Mouse (Mus musculus) megakaryocyte, embryonic 14.5 days (primary cell): ENCODE results near the gene Ifnar2. TPM values are rescaled to one million over a fixed set of nuclear protein-coding genes. Genes with fewer than 3 reads are reported as not detected.
"Not testable (repeated sequence)": the region's sequence is repeated elsewhere in the genome, so short reads cannot be mapped to it uniquely, and the experiment has no call there.

Experiments
- H3K27me3 ChIP-seq: replicated peaks from 2 replicates; pipeline ENCODE3; 2012; ENCODE audit warnings: inconsistent platforms
- H3K36me3 ChIP-seq: replicated peaks from 2 replicates; pipeline ENCODE3; 2012; ENCODE audit warnings: low read length, inconsistent platforms, mixed read lengths
- H3K4me1 ChIP-seq: 2 replicates; pipeline ENCODE4 v1.6.1; 2012; ENCODE audit warnings: inconsistent platforms
- H3K4me3 ChIP-seq: replicated peaks from 2 replicates; pipeline ENCODE3; 2012; ENCODE audit warnings: moderate library complexity, mild to moderate bottlenecking, inconsistent platforms
- H3K9me3 ChIP-seq: 2 replicates; pipeline ENCODE4 v1.6.1; 2012; ENCODE audit warnings: inconsistent platforms
- FLI1 ChIP-seq: IDR thresholded peaks from 2 replicates; pipeline ENCODE4 v1.6.1; 2012; ENCODE audit warnings: low read length, inconsistent platforms, mixed read lengths
- GATA1 ChIP-seq: IDR thresholded peaks from 3 replicates; pipeline ENCODE4 v1.6.1; 2012; ENCODE audit warnings: mixed read lengths, low read length, inconsistent platforms, borderline replicate concordance
- polyA plus RNA-seq: library from polyadenylated mRNA; stranded (reverse); fragments of >175 nt; gene quantifications from 2 replicates; pipeline ENCODE4 v1.2.3, GENCODE M21; 2012; ENCODE audit warnings: low replicate concordance; ENCODE audit not compliant: insufficient read depth

The Ifnar2 gene
- polyA plus RNA-seq, 1 experiment: 47.7 TPM

DNA sequence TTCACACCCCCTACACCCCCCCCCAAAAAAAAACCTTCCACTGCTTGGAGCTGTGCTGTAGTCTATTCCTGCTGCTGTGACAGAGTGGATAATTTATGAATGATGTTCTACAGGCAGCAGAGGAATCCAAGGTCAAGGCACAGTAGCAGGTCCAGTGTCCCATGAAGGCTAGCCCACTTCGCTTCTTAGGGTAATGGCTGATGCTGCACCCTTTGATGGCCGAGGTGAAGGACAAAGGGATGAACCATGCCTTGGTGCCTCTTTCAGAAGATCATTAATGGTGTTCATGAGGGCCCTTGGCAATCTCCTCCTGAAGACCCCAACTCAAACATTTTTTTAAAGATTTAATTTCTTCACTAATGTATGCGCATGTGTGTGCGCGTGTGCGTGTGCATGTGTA is 43.8 kb downstream of the Ifnar2 start:
- H3K4me3 ChIP-seq: peak overlapping the region; percentile 72
- no peaks in the 10 kb centered on the region for H3K27me3 ChIP-seq
- H3K36me3 ChIP-seq: peaks cover 90% of the 10 kb centered on the region
- TF ChIP-seq FLI1 (no peak), GATA1 (no peak)
- peaks cover 64% of the 10 kb centered on the region for H3K4me1 ChIP-seq
- H3K9me3 ChIP-seq: no peaks in the 10 kb centered on the region

DNA sequence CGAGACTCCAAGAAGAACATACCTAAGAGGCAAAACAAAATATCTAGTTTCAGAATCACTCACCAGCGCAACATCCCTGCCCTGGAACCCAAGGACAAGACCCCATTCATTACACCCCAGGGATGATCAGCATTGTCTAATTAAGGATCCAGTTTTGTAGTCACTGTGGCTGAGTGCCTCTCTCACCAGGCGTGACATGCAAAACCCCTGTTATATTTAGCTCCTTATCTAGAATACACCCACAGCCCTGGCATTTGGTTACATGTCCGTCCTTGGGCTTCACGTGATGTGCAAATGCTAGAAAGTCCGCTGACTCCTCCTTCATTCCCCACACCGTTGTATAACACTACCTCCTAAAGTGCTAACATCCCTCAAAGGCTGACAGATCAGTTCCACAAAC is 44.4 kb downstream of the Ifnar2 start:
- Histone ChIP-seq H3K4me1 (peaks cover 61% of the 10 kb centered on the region), H3K36me3 (peaks cover 90% of the 10 kb centered on the region), H3K27me3 (no peaks in the 10 kb centered on the region), H3K9me3 (no peaks in the 10 kb centered on the region), H3K4me3 (peak overlapping the region; percentile 67)
- TF ChIP-seq FLI1 (no peak), GATA1 (no peak)

DNA sequence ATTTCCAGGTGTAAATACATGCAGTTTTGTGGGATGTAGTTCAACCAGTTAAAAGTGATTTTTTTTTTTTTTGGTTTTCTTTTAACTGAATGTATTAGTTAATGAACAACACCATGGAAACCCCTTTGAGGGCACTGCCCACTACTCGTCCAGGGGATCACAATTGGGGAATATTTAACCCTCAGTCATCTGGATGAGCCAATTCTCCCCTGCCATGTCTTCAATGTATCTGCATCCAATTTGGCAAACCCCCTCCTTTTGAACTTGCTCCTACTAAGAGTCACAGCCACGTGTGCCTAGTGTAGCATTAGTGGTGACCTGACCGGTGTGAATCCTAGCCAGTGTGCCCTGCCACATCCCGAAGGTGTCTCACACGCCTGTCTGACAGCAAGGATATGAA is 45.9 kb downstream of the Ifnar2 start:
- no peak overlapping the region for H3K4me3 ChIP-seq
- H3K4me1 ChIP-seq: peaks cover 46% of the 10 kb centered on the region
- no peaks in the 10 kb centered on the region for H3K27me3 ChIP-seq
- TF ChIP-seq GATA1 (no peak), FLI1 (no peak)
- H3K9me3 ChIP-seq: no peaks in the 10 kb centered on the region
- peaks cover 89% of the 10 kb centered on the region for H3K36me3 ChIP-seq

DNA sequence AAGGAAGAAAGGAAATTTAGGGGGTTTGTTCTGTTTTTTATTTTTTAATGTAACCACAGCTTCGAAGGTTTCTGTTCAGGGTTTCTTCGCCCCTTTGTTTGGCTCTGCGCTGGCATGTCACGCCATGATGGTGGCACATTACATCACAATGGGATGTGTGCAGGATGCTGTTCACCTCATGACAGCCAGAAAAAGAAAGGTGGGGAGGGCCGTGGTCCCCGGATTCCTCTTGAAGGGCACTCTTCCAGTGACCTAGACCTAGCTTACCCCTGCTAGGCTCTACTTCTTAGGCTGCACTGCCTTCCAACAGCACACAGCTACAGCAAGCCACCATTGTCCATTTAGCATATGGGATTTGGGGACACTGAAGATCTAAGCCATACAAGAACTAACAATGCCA is 53.2 kb downstream of the Ifnar2 start:
- Histone ChIP-seq H3K27me3 (no peaks in the 10 kb centered on the region), H3K36me3 (peaks cover 80% of the 10 kb centered on the region), H3K4me1 (no peaks in the 10 kb centered on the region; the same call in 1 of the 2 replicates), H3K9me3 (peaks cover 17% of the 10 kb centered on the region; the same call in 1 of the 2 replicates), H3K4me3 (no peak overlapping the region)
- no peak for TF ChIP-seq GATA1
- TF ChIP-seq FLI1: no peak

DNA sequence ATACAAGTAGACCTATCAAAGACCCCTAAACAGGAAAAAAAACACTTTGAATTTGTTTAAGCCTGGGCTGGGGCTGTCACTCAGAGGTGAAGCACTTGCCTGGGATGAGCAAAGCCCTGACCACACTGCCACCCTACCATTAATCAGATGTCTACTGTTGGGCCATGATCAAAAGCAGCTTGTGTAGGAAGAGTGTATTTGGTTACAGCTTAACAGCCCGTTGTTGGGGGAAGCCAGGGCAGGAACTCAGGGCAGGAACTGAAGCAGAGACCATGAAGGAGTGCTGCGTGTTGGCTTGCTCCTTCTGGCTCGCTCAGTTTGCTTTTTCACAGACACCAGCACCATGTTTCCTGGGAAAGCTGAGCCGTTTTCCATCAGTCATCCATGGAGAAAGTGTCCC is 54.0 kb downstream of the Ifnar2 start:
- no peak overlapping the region for H3K4me3 ChIP-seq
- H3K36me3 ChIP-seq: peaks cover 74% of the 10 kb centered on the region
- no peaks in the 10 kb centered on the region for H3K4me1 ChIP-seq
- TF ChIP-seq FLI1 (no peak), GATA1 (no peak)
- no peaks in the 10 kb centered on the region for H3K27me3 ChIP-seq
- H3K9me3 ChIP-seq: peaks cover 17% of the 10 kb centered on the region; the same call in 1 of the 2 replicates

DNA sequence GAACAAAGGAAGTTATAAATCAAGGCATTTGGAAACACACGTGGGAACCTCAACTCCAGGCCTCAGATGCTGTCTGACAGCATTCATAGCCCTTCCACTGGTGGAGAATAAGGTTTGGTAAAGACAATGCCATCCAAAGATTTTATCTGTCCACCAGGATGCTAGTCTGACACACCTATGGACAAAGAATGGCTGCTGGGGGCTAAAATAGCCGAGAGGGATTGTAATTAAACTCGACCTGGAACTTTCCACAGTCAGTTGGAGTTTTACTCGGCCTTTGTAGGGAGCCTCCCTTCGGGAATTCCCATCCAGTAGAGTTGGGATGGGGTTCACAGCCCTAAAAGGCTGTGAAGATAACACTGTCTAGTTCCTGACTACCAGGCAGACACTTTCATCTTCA is 54.9 kb downstream of the Ifnar2 start:
- Histone ChIP-seq H3K36me3 (peaks cover 66% of the 10 kb centered on the region), H3K27me3 (no peaks in the 10 kb centered on the region)
- no peak for TF ChIP-seq FLI1
- no peak for TF ChIP-seq GATA1

DNA sequence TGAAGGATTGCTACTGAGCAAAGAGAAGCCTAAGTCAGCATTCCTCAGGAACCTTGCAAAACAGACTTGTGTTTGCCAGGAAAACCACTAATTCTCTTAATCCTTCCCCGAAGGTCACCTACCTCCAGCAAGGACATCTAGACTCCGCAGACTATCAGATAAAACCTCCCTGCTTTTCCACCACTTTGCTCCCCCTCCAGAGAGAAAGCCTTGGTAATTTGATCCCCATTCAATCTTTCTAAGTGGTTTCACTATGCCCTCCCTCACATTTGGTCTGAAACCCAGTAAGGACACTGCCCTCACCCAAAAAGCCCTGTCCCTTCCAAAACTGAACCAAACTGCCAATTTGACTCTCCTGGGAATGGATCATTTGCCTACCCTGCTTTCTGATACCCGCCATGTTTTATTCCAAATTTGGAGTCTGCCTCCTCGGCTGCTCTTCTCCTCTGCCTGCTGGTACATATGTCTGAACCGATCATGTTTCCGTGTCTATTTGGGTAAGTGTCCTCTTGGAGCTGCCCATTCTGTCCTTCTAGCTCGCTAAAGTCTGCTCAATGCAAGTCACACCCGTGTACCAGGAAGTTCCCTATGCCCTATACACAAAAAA is 55.8 kb downstream of the Ifnar2 start:
- Histone ChIP-seq H3K4me1 (peaks cover 17% of the 10 kb centered on the region), H3K36me3 (peaks cover 58% of the 10 kb centered on the region)

More for the DNA sequence above, 54.9 kb downstream of the Ifnar2 start:
- peaks cover 17% of the 10 kb centered on the region; the same call in 1 of the 2 replicates for H3K9me3 ChIP-seq
- no peak overlapping the region for H3K4me3 ChIP-seq
- H3K4me1 ChIP-seq: peaks cover 8% of the 10 kb centered on the region

DNA sequence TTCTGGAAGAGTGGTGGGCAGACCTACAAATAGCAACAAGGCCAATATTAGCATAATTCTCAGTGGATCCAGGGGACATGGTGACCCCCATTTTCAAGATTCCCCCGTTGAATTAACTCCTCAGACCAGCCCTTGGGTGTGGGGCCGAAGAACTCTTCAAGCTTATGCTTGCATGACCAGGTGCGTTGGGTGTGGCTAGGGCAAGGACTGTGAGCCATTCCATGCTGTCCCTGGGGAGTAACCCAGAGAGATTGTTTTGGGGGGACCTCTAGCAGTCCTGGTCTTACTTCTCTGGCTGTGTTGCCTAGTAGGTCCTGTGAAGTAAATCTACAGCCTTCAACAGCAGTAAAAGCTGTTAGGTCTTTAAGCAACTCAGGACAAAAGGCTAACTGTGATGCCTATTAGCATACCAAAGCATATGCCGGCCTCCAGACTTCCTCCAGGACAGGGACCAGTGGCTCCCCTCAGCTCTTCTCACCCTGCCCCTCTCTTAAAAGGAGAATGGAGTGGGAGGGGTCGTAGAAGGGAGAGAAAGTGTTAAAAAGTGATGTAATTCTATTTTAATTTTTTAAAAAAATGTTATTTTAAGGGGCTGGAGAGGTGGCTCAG is 60.2 kb downstream of the Ifnar2 start:
- H3K4me3 ChIP-seq: no peak overlapping the region
- H3K9me3 ChIP-seq: peaks cover 14% of the 10 kb centered on the region; the same call in 1 of the 2 replicates
- H3K4me1 ChIP-seq: peaks cover 59% of the 10 kb centered on the region
- TF ChIP-seq FLI1: no peak
- no peak for TF ChIP-seq GATA1
- H3K36me3 ChIP-seq: peaks cover 14% of the 10 kb centered on the region
- no peaks in the 10 kb centered on the region for H3K27me3 ChIP-seq

More for the DNA sequence above, 55.8 kb downstream of the Ifnar2 start:
- H3K4me3 ChIP-seq: no peak overlapping the region
- H3K9me3 ChIP-seq: peaks cover 17% of the 10 kb centered on the region; the same call in 1 of the 2 replicates
- no peaks in the 10 kb centered on the region for H3K27me3 ChIP-seq
- TF ChIP-seq FLI1 (no peak), GATA1 (no peak)

DNA sequence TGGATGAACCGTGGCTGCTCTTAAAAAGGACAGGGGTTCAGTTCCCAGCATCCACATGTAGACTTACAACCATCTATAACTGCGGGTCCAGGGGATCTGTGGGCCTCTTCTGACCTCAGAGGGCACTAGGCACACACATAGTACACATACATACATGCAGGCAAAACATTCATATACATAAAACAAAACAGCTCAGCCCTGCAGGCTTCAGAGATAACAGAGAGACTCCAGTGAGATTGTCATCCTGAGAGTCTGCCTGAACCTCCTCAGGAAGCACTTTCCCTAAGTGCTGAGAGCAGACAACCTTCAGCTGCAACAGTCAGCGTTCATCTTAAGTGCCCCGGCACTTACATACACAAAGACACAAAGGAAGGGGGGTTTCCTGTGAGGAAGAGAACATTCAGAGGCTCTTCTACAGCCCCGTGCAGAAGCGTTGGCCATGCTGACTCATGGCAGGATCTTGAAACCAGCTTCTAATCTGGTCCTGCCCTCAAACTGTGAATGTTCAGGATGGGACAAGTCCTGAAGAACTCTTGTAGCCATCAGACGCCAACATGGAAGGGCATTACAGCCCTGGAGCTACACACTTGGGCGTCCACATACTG is 60.8 kb downstream of the Ifnar2 start:
- peaks cover 12% of the 10 kb centered on the region; the same call in 1 of the 2 replicates for H3K9me3 ChIP-seq
- peak overlapping the region; percentile 78 for H3K4me3 ChIP-seq
- no peak for TF ChIP-seq GATA1
- TF ChIP-seq FLI1: no peak
- peaks cover 9% of the 10 kb centered on the region for H3K36me3 ChIP-seq
- no peaks in the 10 kb centered on the region for H3K27me3 ChIP-seq
- peaks cover 65% of the 10 kb centered on the region for H3K4me1 ChIP-seq

DNA sequence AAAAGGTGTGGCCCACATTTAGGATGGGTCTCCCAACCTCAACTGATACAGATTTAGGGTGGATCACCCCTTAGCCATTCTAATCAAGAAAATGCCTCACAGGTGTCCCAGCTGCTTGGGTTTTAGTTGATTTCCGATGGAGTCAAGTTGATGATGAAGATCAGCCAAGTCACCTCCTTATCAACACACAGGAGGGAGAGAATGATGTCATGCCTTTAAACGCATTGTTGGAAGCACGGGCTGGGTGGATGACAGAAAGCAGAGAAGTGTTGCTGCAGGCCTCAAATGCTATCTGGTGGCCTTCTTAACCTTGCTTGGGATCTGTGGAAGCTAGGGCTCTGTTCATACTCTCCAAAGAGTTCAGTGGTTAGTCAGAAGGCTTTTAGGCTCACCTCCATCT is 61.5 kb downstream of the Ifnar2 start:
- Histone ChIP-seq H3K4me3 (peak overlapping the region; percentile 78), H3K9me3 (peaks cover 5% of the 10 kb centered on the region; the same call in 1 of the 2 replicates), H3K4me1 (peaks cover 72% of the 10 kb centered on the region), H3K36me3 (peaks cover 5% of the 10 kb centered on the region), H3K27me3 (no peaks in the 10 kb centered on the region)
- TF ChIP-seq FLI1 (no peak), GATA1 (no peak)

DNA sequence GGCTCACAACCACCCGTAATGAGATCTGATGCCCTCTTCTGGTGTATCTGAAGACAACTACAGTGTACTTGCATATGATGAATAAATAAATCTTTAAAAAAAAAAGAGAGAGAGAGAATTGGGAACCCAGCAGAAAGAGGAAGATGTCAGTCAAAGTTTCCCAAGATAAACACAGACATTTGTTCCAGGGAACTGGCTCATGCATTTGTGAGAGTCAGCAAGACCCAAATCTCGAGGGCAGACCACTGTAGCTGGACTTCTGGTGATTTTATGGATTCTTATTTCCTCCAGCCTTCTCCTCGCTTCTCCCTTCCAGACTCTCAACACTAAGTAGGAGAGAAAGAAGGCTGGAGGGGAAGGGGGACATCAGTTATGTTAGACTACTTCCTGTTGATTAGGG is 65.5 kb downstream of the Ifnar2 start:
- Histone ChIP-seq H3K27me3 (no peaks in the 10 kb centered on the region), H3K4me1 (peaks cover 90% of the 10 kb centered on the region), H3K9me3 (no peaks in the 10 kb centered on the region), H3K36me3 (no peaks in the 10 kb centered on the region), H3K4me3 (no peak overlapping the region)
- no peak for TF ChIP-seq GATA1
- TF ChIP-seq FLI1: no peak

DNA sequence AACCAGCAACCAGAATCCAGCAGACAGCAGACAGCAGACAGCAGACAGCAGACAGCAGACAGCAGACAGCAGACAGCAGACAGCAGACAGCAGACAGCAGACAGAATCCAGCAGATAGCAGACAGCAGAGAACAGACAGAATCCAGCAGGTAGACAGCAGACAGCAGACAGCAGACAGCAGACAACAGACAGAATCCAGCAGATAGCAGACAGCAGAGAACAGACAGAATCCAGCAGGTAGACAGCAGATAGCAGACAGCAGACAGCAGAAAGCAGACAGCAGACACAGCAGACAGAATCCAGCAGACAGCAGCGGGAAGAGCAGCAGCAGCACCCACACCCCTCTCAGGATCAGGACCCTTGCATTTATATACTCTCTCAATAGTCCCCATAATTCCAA is 66.0 kb downstream of the Ifnar2 start:
- H3K9me3 ChIP-seq, H3K36me3 ChIP-seq, H3K27me3 ChIP-seq: not testable (repeated sequence)
- Histone ChIP-seq H3K4me1 (peaks cover 88% of the 10 kb centered on the region), H3K4me3 (peak overlapping the region; percentile 59)
